Mouse (Mus musculus): ENCODE data around the gene Prkci. TPM values are rescaled to one million over a fixed set of nuclear protein-coding genes. Genes with fewer than 3 reads are reported as not detected.

The Prkci gene
- total RNA-seq (2014; fragmentation: Nextera tagmentation) (35.7 and 37.8 TPM in 2 replicates), total RNA-seq (2017) (22.0 and 24.4 TPM in 2 replicates), polyA plus RNA-seq (2012) (4.8 and 5.1 TPM in 2 replicates)

DNA sequence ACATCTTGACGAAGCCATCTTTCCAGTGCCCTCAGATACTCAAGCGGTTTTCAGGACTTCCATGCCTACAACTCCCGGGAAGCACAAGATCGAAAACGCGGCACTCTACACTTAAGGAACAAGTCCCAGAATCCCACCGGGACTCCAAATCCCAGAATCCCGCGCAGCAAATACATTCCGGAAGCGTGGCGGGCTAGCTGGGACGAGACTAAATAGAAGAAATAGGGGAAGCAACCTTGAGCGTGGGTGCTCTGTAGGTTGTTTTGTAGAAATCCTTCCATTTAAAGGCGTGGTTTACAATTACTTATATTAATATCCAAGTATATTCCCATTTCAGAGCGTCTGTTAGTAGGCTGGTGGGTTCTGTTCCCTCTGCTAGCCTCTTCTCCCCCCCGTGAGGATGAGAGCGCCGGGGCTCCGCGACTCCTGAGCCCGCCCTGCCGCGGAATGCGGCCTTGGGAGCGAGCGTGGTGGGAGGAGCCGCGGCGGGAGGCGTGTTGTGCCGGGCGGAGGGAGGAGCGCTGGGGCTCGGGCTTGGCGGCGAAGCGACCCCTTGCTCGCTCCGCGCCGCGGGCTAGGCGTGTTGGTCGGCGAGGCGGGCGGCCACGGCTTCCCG, at the start of gene Prkci:
Prkci (plus strand) TSS at position 465 of the 616 bp plus-strand sequence.
- TF ChIP-seq GATA2 (IDR thresholded peaks at IDR 0.05; ENCODE audit: borderline replicate concordance, low read depth, low read length) (no peak), CTCF (IDR thresholded peaks at IDR 0.05; ENCODE audit: low read depth, low read length) (no peak), TAL1 (conservative IDR thresholded peaks at IDR 0.05; ENCODE audit: low read depth, low read length) (no peak), GATA1 (IDR thresholded peaks at IDR 0.05; ENCODE audit: borderline replicate concordance, low read length) (no peak), POLR2AphosphoS5 (IDR thresholded peaks at IDR 0.05; ENCODE audit: insufficient replicate concordance, low read depth, low read length) (no peak)
- H3K4me3 ChIP-seq (ENCODE audit: low read depth, low read length) = peak within 1 kb of the TSS; percentile 96
- peaks cover 48% of the 10 kb centered on the region for H3K4me1 ChIP-seq (ENCODE audit: insufficient read depth, low read depth, low read length)
- peak; percentile 87 for DNase-seq (ENCODE audit: low spot score)
- no peaks in the 10 kb centered on the region for H3K9me3 ChIP-seq (replicated peaks)
- H3K36me3 ChIP-seq (replicated peaks) = peaks cover 12% of the 10 kb centered on the region
- H3K27me3 ChIP-seq (ENCODE audit: insufficient read depth, low read length) = no peaks in the 10 kb centered on the region
- peak; percentile 80 for ATAC-seq (ENCODE audit: extremely low read depth, insufficient number of reproducible peaks, low FRiP score, poor library complexity, severe bottlenecking)

DNA sequence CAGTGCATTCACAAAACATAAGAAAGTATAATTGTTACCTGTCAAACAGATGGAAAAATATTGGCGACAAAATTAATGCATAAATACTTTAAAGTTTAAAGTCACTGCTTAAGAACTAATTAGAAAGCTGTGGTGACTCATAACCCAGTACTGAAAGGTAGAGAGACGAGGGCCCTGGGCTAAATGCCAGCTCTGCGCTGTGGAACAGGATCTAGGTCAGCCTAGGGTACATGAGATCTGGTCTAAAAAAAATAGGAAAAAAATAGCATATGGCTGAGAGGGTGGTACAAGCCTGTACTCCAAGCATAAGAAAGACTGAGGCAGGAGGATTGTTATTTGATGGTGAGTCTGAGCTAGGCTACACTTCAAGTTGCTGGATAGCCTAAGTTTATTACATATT, 43.9 kb upstream of the Prkci start:
- ATAC-seq (ENCODE audit: extremely low read depth, insufficient number of reproducible peaks, low FRiP score, poor library complexity, severe bottlenecking) (no peak), DNase-seq (ENCODE audit: low spot score) (no peak)
- TF ChIP-seq GATA1 (IDR thresholded peaks at IDR 0.05; ENCODE audit: borderline replicate concordance, low read length) (no peak), TAL1 (conservative IDR thresholded peaks at IDR 0.05; ENCODE audit: low read depth, low read length) (no peak), GATA2 (IDR thresholded peaks at IDR 0.05; ENCODE audit: borderline replicate concordance, low read depth, low read length) (no peak), CTCF (IDR thresholded peaks at IDR 0.05; ENCODE audit: low read depth, low read length) (no peak), POLR2AphosphoS5 (IDR thresholded peaks at IDR 0.05; ENCODE audit: insufficient replicate concordance, low read depth, low read length) (no peak)
- Histone ChIP-seq H3K4me1 (ENCODE audit: insufficient read depth, low read depth, low read length) (peaks cover 7% of the 10 kb centered on the region), H3K36me3 (replicated peaks) (peaks cover 80% of the 10 kb centered on the region), H3K27me3 (ENCODE audit: insufficient read depth, low read length) (no peaks in the 10 kb centered on the region), H3K9me3 (replicated peaks) (no peaks in the 10 kb centered on the region), H3K4me3 (ENCODE audit: low read depth, low read length) (no peak overlapping the region)

DNA sequence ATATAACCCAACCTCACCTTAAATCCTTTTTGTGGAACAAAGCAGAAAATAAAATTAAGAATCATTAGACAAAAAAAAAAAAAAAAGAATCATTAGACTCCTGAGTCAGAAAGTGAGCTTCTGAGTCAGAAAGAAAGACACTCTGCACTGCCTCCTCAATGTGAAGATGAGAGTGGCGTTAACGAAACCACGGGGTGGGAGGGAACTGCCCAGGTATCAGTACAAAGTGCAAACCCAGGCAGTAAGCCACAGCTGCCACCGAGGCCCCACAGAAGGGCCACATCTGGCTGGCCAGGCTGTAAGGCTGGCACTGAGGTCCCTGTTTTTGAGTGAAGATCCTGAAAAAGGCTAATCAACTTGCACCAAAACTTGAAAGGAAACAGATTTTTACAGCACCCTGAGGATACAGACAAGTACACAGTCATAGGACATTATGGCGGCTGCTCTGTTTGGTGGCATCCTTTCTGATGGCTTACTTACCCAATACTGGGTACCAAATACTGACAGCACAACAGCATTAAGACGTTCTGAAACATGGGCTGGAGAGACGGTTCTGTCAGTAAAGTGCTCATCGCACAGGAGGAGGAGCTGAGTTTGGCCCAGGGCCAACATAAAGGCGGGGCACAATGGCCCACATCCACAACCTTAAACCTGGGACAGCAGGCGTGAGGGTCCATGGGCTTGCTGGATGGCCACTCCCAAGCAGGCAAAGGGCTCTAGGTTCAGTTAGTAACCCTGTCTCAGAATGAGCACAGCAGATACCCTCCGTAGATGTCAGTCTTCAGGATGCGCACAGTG, 43.1 kb upstream of the Prkci start:
- H3K27me3 ChIP-seq (ENCODE audit: insufficient read depth, low read length) = no peaks in the 10 kb centered on the region
- ATAC-seq (ENCODE audit: extremely low read depth, insufficient number of reproducible peaks, low FRiP score, poor library complexity, severe bottlenecking) (no peak), DNase-seq (ENCODE audit: low spot score) (no peak)

DNA sequence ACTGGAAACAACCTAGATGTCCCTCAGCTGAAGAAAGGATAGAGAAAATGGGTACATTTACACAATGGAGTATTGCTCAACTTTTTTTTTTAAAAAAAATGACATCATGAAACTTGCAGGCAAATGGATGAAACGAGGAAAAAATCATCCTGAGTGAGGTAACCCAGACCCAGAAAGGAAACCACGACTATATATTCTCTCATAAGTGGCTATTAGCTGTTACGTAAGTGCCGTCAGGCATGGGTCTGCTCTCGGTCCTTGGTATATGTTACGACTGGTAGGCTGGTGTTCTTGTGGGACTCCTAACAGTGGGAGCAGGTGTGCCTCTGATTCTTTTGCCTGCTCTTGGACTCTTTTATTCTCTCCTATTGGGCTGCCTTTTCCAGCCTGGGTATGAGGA, 39.2 kb upstream of the Prkci start:
- no peak for DNase-seq (ENCODE audit: low spot score)
- Histone ChIP-seq H3K4me3 (ENCODE audit: low read depth, low read length) (no peak overlapping the region), H3K27me3 (ENCODE audit: insufficient read depth, low read length) (no peaks in the 10 kb centered on the region), H3K4me1 (ENCODE audit: insufficient read depth, low read depth, low read length) (peaks cover 10% of the 10 kb centered on the region), H3K36me3 (replicated peaks) (peaks cover 88% of the 10 kb centered on the region), H3K9me3 (replicated peaks) (no peaks in the 10 kb centered on the region)
- TF ChIP-seq CTCF (IDR thresholded peaks at IDR 0.05; ENCODE audit: low read depth, low read length) = no peak
- TF ChIP-seq TAL1 (conservative IDR thresholded peaks at IDR 0.05; ENCODE audit: low read depth, low read length) = no peak
- no peak for TF ChIP-seq GATA1 (IDR thresholded peaks at IDR 0.05; ENCODE audit: borderline replicate concordance, low read length)
- no peak for TF ChIP-seq GATA2 (IDR thresholded peaks at IDR 0.05; ENCODE audit: borderline replicate concordance, low read depth, low read length)
- no peak for TF ChIP-seq POLR2AphosphoS5 (IDR thresholded peaks at IDR 0.05; ENCODE audit: insufficient replicate concordance, low read depth, low read length)
- ATAC-seq (ENCODE audit: extremely low read depth, insufficient number of reproducible peaks, low FRiP score, poor library complexity, severe bottlenecking) = no peak

More for the DNA sequence above, 43.1 kb upstream of the Prkci start:
- H3K4me1 ChIP-seq (ENCODE audit: insufficient read depth, low read depth, low read length) = peaks cover 7% of the 10 kb centered on the region
- H3K4me3 ChIP-seq (ENCODE audit: low read depth, low read length) = no peak overlapping the region
- TF ChIP-seq GATA2 (IDR thresholded peaks at IDR 0.05; ENCODE audit: borderline replicate concordance, low read depth, low read length) (no peak), POLR2AphosphoS5 (IDR thresholded peaks at IDR 0.05; ENCODE audit: insufficient replicate concordance, low read depth, low read length) (no peak), TAL1 (conservative IDR thresholded peaks at IDR 0.05; ENCODE audit: low read depth, low read length) (no peak), GATA1 (IDR thresholded peaks at IDR 0.05; ENCODE audit: borderline replicate concordance, low read length) (no peak), CTCF (IDR thresholded peaks at IDR 0.05; ENCODE audit: low read depth, low read length) (no peak)
- peaks cover 78% of the 10 kb centered on the region for H3K36me3 ChIP-seq (replicated peaks)
- H3K9me3 ChIP-seq (replicated peaks) = no peaks in the 10 kb centered on the region

DNA sequence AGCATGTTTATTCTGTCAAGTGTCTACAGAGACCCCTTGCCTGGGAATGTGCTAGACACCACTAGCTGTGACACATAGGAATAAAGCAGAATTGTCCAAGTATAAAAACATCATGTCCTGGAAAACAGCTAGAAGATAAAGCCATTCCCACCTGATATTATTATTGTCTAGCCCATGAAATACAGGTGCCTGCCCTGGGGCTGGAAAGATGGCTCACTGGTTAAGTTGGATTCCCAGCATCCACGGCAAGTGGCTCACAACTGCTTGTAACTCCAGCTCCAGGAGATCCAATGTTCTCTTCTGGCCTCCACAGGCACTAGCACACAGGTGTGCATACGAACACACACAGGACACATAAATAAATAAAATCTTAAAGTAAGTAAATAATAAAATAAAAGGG, 36.8 kb upstream of the Prkci start:
- peaks cover 87% of the 10 kb centered on the region for H3K36me3 ChIP-seq (replicated peaks)
- H3K4me3 ChIP-seq (ENCODE audit: low read depth, low read length) = no peak overlapping the region

More for the DNA sequence above, 36.8 kb upstream of the Prkci start:
- Histone ChIP-seq H3K27me3 (ENCODE audit: insufficient read depth, low read length) (no peaks in the 10 kb centered on the region), H3K4me1 (ENCODE audit: insufficient read depth, low read depth, low read length) (peaks cover 3% of the 10 kb centered on the region; the same call in 1 of the 2 replicates), H3K9me3 (replicated peaks) (no peaks in the 10 kb centered on the region)
- no peak for TF ChIP-seq GATA2 (IDR thresholded peaks at IDR 0.05; ENCODE audit: borderline replicate concordance, low read depth, low read length)
- no peak for TF ChIP-seq GATA1 (IDR thresholded peaks at IDR 0.05; ENCODE audit: borderline replicate concordance, low read length)
- DNase-seq (ENCODE audit: low spot score) (no peak), ATAC-seq (ENCODE audit: extremely low read depth, insufficient number of reproducible peaks, low FRiP score, poor library complexity, severe bottlenecking) (no peak)

Measured in G1E (cell line).